Mouse (Mus musculus) urinary bladder, adult 18-20 months (tissue): ENCODE data around the gene Kptn.
A peak's percentile ranks its signal among the peaks of the same experiment; 100 is the strongest.

Source experiments
- DNase-seq, 2 experiments: peaks; one replicate each; pipeline ENCODE4 v3.0.0; 2022; ENCODE audit warnings: low spot score in 2 of 2, mixed read lengths in 2 of 2

Gene Kptn

DNA sequence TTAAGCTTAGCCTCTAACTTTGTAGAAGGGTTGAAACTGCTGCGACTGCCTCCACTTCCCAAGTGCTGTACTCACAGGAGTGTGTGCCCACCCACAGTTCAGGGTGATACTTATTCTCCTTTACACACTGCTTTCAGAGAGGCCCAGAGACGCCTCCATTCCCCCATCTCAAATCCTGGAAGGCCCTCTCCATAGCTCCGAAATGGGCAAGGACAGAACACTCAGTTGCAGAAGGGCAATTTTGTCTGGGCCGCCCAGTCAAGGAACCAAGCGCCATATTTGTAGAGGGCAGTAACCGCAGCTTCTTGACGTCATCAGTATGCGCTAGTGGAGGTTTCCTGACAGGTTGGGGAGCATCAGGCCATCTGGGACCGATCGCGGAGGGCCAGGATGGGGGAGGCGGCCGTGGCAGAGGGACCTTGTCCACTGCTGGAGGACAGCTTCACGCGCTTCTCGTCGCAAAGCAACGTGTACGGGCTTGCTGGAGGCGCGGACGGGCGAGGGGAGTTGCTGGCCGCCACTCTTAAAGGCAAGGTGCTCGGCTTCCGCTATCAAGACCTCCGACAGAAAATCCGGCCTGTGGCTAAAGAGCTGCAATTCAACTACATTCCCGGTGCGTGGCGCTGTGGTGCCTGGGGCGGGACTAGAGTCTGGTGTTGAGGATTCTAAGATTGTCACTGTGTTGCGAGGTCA, at the start of gene Kptn:
Gene Kptn, plus strand, starts transcription at position 327 of the 693 bp plus-strand sequence.
- peak; percentile 81 to 94 for DNase-seq

DNA sequence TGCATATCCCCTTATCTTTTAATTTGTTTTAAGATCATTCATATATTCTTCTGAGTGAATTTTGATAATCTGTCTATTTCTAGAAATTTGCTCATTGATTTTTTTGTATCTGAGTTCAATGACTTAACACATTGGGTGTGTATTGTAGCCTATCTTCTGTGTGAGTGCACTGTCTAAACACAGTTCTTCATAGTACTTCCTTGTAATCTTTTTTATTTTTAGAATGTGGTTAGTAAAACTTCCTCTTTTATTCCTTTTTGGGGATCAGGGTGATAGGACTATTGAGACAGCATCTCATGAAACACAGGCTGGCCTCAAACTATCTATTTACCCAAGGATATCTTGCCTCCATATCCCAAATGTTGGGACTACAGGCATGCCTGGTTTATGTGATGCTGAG, 48.8 kb upstream of the Kptn start:
- DNase-seq, result no peak

DNA sequence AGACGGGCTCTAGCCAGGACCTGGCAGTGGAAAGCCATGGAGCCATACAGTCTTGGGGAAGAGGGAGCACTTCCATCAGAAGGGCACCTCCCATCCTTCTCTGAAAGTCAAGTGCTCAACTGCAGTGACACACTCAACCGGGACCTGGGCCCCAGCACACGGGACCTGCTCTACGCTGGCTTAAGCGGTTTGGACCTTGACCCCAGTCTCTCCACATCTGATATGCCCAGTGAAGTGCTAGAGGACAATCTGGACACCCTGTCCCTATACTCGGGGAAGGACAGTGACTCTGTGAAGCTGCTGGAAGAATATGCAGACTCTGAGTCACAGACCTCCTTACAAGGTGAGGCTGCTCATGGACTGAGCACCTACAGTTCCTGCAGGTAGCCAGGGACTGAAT, 47.8 kb upstream of the Kptn start:
- no peak for DNase-seq

DNA sequence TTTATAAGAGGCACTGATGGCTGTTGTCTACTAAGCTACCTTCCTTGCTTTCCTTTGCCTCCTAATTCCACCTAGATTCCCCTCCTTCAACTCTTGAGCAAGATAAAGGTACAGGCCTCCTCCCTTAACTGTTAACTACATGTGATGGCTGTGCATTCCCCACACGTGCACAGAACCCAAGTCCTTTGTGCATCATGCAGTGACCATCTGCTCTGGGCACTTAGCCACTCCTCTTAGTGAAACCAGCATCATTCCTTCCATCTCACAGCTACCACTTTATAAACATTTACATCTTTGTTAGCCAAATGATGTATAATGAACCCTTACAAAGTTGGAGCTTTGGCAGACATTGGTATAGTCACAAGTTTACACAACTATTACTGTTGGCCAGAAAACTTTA, 39.7 kb upstream of the Kptn start:
- DNase-seq, result no peak

DNA sequence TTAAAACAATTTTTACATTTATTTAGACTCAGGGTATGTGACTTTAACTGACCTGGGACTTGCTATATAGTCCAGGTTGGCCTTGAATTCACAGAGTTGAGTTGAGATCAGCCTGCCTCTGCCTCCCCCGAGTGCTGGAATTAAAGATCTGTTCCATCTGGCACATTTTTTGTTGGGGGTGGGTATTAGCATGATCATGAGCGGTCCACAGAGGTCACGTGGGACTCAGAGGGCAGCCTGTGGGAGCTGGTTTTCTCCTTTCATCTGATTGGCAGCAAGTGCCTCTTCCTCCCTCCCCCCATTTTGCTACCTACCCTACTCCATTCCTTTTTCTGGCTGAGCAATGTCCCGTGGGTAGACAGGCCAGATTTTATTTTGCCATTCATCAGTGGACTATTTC, 39.1 kb upstream of the Kptn start:
- DNase-seq, result no peak

DNA sequence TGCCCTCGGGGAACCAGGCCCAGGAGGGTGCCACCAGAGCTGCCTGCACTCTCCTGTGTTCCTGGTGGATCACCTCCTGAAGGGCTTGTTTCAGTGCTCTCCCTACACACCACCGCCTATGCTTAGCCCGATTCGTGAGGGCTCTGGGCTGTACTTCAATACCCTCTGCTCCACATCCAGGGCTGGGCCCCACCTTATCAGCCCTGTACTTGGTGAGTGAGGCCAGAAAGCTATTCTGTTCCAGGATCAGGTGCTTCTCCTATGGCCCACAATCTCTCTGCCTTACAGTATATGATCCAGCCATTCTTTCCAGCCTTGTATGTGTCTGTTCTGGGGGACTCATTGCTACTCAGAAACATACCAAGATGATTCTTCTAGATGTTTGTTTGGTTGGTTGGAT, 36.3 kb upstream of the Kptn start:
- no peak for DNase-seq

DNA sequence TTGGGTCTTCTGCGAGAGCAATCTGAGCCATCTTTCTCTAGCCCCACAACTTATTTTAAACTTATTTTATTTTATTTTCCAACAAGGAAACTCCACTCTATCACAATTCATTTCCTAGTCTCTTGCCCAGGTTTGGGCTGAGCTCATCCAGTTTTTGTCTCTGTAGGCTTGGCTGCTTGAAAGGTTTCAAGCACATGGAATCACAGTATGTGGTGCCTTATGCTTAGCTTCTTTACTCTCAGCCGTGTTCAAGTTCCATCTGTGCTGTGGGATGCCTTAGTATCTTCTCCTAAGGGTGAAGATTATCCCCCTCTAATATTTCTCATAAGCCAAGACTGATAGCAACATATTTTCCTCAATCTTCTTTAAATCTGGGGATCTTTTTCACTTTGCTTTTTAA, 32.1 kb upstream of the Kptn start:
- DNase-seq, result no peak

DNA sequence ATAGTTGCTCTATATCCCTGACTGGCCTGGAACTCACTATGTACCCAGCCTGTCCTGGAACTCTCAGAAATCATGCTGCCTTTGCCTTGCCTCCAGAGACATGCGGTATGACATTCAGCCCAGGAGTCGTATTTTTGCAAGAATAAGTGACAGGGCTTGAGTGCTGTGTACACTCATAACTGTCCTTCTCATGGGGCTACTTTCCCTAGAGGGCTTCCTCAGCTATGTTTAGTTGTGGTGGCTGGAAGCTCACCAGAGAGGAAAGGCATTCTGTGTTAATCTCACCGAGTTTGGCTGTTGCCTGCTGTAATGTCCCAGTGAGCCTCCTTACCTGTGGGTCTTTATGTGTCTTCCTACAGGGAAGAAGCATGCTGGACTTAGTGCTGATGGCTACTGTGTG, 25.1 kb upstream of the Kptn start:
- no peak for DNase-seq

DNA sequence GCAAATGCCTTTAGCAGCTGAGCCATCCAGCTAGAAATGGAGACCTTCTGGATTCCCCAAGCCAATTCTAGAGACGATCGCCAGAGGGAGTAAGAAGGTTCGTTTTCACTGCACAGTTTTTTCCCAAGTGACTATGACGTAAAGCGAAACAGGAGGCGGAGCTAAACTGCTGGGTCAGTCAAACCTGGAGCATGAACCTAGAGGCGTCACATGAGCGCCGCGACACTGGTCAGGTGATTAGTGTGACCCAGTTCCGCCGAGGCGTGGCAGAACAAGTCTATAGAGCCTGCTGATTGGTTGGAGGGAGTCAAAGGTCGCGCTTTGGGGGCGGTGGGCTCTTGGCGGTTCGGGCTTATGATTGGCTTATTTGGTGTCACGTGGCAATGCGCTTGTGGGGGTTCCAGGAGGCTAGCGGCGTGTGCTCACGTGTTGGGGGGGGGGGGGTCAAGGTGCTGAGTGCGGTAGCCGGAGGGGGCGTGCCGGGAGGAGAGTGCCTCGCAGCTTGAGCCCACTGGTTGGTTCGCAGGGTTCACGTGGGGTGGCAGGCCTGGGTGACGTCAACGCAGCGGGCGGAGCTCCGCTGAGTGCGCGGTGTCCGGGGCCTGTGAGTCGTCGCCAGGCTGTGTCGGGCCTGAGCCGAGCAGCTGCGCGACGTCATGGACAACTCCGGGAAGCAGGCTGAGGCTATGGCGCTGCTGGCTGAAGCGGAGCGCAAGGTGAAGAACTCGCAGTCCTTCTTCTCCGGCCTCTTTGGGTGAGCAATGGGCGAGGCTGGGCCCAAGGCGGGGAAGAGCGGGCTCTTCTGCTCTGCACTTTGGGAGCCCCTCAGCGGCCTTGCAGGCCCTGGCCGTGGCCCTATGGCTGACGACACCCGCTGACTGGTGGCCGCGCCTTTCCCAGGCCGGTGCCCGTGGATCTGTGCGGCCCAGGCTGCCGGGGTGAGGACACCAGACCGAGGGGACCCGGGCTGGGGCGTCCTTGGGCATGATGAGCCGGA, 21.4 kb upstream of the Kptn start, which contains the start of gene Napa:
Gene Napa, plus strand, starts transcription at position 438 of the 997 bp plus-strand sequence.
- DNase-seq, result peak; percentile 91 to 99

DNA sequence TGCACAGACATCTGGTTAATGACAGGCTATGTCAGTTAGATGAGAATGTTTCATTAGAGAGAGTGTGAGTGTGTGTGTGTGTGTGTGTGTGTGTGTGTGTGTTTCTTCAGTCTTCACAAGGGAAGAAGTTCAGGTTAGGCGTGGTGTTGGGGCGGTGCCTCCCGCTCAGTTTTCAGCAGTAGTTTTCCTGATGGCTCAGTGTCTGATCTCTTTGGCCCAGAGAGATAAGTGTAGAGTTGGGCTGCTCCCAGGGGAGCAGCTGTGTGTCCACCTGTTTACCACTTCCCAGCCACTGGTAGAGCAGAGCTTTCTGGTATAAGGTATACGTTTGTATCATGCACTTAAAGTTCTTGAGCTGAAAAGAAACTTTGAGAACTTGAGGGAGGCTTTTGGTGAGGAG, 19.8 kb upstream of the Kptn start:
- DNase-seq, result no peak

DNA sequence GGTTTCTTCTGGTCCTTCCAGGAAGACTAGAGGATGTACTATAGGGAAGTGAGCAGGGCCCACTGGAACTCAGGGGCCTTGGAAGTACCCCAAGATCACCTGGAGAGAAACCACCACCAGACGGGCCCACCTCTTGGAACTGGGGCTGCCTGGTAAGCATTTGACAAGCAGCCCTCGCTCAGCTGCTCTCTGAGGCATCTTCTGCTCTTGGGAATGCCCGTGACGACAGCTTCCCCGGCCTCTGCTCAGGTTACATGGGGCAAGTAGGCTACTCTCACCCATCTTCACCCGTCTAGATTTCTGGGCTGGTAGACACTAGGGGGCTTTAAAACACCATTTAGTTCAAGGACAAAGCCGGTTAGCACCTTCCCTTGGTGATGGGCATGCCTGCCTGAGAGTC, 18.6 kb upstream of the Kptn start:
- no peak for DNase-seq

DNA sequence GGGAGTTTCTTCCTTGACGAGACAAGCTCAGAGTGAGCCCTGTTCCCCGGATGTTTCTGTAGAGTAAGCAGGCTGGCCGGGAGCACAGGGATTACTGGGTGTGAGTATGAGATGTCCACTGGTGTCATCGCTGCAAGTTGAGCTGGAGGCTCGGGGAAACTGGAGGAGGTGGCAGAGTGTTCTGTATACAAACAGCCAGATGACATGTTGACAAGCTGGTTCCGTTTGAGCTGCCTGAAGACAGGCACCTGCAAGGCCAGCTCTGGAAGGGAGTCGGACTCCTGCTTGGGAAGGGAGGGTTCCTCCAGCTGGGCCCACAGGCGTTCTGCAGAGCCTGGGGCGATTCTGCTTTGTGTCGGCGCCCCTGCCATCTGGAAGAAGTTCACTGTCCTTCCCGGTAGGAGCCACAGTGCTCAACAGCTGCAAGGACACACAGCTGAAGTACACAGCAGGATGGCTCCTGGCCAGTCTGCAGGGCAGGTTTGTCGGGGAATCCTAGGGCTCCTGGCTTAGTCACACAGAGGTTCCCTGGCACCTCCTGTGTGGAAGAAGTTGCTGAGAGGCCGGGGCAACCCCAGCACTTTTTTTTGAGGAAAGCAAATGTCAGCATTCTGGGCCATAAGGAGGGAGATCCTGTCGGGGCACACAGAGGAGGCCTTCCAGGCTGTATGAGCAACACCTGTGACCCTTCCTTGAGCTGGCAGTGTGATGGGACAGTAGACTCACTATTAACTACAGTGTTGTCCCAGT, 17.8 kb upstream of the Kptn start:
- DNase-seq, result no peak

DNA sequence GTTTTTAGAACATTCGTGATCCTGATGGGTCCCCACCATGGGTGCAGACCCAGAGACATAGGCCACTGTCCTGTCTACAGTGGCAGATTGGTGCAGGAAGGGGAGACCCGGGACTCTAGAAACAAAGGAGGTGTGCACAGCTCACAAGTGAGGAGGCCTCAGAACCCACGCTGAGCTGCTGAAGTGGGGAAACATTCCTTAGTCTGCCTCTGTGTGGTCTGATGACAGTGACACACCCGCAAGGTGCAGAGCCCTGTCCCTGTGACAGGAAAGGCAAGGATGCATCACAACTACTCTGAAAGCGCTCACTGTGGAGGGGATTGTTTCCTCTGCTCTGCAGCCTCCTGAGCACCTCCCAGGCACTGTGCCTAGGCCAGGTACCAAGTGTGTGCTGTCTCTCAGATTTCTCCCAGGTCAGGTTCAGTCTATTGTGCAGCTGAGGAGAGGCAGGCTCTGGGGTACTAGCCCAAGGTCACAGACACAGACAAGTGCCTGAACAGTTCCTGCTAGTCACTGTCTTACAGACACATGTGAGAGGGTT, 16.9 kb upstream of the Kptn start:
- DNase-seq, result no peak

DNA sequence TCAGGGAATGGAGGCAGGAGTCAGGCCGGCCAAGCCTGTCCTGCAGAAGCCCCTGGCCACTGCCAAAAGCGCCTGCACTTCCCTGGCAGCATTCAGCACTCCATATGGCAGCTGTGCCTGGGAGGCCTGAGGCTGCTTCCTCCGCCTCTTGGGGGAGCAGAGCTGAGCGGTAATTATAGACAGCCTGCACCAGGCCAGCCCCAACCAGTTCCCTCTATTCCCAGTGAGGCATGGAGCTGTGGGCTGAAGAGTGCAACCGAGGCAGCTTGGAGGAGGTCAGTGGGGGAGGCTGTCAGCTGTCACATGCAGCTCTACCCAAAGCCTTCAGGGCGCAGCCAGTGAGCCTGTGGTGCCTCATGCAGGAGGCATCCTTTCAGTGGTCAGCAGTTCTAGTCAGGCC, 15.9 kb upstream of the Kptn start:
- DNase-seq, result no peak

DNA sequence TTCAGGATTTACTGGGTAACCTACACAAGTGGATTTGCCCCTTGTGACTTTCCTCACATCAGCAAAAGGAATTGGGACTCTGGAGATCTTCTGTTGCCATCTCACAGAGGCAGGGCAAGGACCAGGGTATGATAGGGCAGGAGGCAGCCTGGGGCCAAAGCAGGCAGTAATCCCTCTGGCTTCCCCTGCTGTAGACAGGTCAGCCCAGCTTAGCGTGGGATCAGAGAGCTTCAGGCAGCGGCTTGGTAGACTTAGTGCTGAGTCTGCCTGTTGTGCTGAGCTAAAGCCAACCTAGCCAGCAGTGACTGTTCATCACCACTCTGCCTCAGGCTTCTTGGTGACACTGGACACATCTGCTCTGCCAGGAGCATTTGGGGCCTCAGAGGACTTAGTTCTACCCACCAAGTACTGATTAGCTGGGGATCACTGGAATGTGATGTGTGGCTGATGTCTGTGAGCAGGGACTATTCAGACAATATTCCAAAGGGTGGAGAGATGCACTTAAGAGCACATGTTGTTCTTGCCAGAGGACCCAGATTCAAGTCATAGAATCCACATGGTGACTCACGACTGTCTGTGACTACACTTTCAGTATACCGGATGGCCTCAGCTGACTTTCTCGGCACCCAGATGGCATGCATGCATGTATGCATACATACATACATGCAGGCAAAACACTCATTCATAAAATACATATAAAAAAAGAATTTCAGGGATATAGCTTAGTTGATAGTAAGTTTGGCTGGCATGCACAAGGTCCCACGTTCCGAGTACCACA, 14.9 kb upstream of the Kptn start:
- DNase-seq, result no peak

DNA sequence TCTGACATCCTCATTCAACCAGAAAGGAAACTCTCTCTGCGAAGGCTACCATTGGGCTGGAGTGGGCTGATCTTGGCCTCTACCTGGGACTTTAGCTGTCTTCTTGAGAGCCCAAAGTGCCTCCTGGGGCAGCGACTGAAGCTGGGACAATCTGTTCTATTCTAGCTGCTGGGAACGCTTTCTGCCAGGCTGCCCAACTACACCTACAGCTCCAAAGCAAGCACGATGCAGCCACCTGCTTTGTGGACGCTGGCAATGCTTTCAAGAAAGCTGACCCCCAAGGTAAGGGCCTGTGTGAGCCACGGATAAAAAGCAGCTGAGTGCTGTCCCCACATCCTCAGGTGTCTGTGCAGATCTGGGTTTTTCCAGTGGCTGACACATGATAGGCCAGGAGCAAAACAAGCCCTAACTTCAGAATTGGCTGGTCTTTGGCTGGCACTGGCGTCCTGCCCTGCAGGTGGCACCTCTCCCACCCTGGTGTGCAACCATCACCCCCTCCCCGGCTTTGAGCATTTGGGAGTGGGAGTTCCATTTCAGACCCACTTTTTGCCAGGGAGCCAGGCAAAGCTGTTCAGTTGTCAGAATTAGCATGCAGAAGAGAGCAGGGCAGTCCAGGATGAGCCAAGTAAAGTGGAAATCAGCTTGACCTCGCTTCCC, 10.7 kb upstream of the Kptn start:
- no peak for DNase-seq

DNA sequence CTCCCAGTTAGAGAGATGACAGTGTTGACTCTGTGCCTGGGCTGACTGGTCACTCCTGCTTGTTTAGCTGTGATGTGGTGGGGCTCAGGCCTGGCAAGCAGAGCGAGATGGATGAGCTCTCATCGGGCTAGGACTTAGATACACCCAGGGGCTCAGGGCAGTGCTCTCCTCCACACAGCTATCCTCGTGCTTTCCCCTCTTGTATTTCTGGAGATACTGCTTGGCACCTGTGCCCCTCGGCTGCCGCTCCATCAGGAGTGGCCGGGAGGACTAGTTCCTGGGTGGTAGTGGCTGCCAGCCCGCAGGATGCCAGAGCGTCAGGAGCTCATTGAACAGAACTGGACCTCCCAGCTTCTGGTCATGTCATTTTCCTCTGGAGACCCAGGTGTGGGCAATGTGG, 9.5 kb upstream of the Kptn start:
- DNase-seq, result no peak

DNA sequence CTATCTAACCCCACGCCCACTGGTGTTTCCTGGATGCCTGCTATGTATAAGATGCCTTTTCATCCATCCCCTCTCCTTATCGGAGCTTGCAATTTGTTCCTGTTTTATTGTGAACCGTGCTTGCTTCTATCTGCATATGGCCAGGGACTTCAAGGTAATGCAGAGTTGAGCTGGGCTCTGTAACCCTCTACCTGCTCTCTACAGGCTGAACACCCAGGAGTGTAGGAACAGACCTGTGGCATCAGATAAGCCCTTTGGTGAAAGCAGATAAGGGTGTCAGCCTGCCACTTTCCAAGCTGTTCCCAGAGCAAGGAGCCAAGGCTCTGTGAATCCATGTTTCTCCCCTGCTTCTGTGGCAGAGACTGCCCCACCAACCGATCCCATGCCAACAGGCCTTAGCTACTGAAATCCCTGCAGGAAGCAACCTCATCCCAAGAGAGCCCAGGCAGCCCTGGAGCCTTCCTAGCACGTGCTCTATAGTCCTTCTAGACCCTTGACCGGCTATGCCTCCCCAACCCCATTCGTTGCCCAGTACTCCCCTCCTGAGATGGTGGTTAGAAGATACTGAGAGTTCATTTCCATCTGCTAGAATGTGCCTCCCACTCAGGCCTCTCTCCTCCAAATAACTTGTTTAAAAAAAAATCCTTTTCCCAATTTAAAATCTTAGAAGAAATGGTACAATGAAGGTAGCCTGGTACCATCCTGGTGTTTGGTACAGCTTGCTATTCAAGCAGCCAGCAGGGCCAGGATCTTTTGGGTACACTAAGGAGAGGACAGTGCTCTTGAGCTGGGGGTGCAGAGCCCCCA, 8.2 kb upstream of the Kptn start:
- no peak for DNase-seq

DNA sequence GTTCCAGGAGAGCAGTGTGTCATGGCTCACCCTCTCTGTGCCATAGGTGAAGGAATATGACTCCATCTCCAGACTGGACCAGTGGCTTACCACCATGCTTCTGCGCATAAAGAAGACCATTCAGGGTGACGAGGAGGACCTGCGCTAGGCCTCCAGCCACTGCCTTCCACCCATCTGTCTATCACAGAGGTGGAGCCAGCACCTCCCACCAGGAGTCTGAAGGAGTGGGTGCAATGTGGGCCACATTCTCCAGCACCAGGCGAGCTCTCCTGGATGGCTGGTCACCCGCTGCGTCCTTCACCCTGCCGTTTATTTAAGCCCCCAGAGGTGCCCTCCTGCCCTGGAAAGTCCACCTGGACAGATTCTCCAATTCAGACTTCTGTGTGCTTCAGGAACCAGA, 3.3 kb upstream of the Kptn start:
- DNase-seq, result no peak

DNA sequence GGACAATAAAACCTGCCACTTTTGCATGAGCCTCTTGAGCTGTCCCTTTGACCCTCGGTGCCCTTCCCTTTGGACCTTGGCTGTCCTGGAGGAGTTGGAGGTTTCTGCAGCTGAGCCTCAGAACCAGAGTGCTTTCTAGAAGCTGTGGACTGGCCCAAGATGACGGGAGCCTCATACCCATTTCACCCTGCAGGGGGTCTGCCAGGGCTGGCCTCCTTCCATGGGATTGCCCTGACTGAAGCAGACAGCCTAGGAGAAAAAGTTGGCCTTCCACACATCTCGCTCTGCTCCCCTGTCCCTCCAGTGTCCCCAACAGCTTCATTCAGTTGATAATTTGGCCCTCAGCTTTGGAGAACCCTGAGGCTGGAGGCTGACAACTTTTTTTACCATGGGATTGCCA, 2.6 kb upstream of the Kptn start:
- no peak for DNase-seq
